Mouse (Mus musculus) CH12.LX (cell line): ENCODE measurements at regions not wholly inside any gene's neighbourhood (a gene's known extent, or its start where the extent isn't known, plus 50 kb on each side); places are given as distances from the start of the nearest gene placed in this dataset.

ENCODE experiments used
- DNase-seq: peaks from one replicate; pipeline ENCODE4 v3.0.0-alpha.2; 2013; ENCODE audit errors: extremely low read depth
- H3K27ac ChIP-seq: 2 replicates; pipeline ENCODE4 v1.5.1; 2012; ENCODE audit warnings: low read depth, mild to moderate bottlenecking, control low read depth, moderate library complexity; ENCODE audit not compliant: insufficient read depth
- H3K27me3 ChIP-seq: replicated peaks from 2 replicates; pipeline ENCODE3; 2012; ENCODE audit warnings: inconsistent platforms
- H3K36me3 ChIP-seq, 2 experiments: replicated peaks in 1 of 2; 2 replicates each; pipeline versions ENCODE3 to v1.6.1; 2012; ENCODE audit warnings: inconsistent platforms in 1 of 2, low read length in 1 of 2, mild to moderate bottlenecking in 1 of 2, mixed read lengths in 1 of 2, moderate library complexity in 1 of 2; ENCODE audit not compliant: control insufficient read depth in 1 of 2, insufficient read depth in 1 of 2
- H3K4me1 ChIP-seq, 2 experiments: 2 replicates each; pipeline ENCODE4 v1.6.1; 2012; ENCODE audit warnings: inconsistent platforms in 1 of 2, moderate library complexity in 1 of 2; ENCODE audit not compliant: insufficient read depth in 2 of 2, control insufficient read depth in 1 of 2
- H3K4me2 ChIP-seq: 2 replicates; pipeline ENCODE4 v1.6.1; 2012; ENCODE audit warnings: low read depth, mild to moderate bottlenecking, control low read depth; ENCODE audit not compliant: poor library complexity, insufficient read depth, severe bottlenecking
- H3K4me3 ChIP-seq, 3 experiments: fragments of 150-350 bp in 1 of 3; sonication (generic) in 1 of 3; replicated peaks in 1 of 3; 2 replicates each; pipeline versions ENCODE3 to v1.5.1; 2011 to 2012; ENCODE audit warnings: low read depth in 2 of 3, low read length in 2 of 3, mild to moderate bottlenecking in 2 of 3, moderate library complexity in 2 of 3, control low read depth in 1 of 3, improper control_type of control experiment in 1 of 3, inconsistent platforms in 1 of 3, mixed read lengths in 1 of 3; ENCODE audit not compliant: poor library complexity in 1 of 3
- H3K79me2 ChIP-seq: replicated peaks from 2 replicates; pipeline ENCODE4 v1.6.1; 2012; ENCODE audit warnings: mild to moderate bottlenecking, moderate library complexity; ENCODE audit not compliant: control insufficient read depth, poor library complexity, insufficient read depth, severe bottlenecking; ENCODE audit errors: extremely low read depth
- H3K9ac ChIP-seq: 2 replicates; pipeline ENCODE4 v1.6.1; 2012; ENCODE audit warnings: low read depth, mild to moderate bottlenecking, control low read depth, moderate library complexity; ENCODE audit not compliant: insufficient read depth
- H3K9me3 ChIP-seq: replicated peaks from 2 replicates; pipeline ENCODE3; 2012; ENCODE audit warnings: low read length, inconsistent platforms, mixed read lengths
- BHLHE40 ChIP-seq: IDR thresholded peaks from 2 replicates; pipeline ENCODE4 v1.6.1; 2011; ENCODE audit warnings: mild to moderate bottlenecking, low read depth, low read length, improper control_type of control experiment
- CHD2 ChIP-seq: IDR thresholded peaks from 2 replicates; pipeline ENCODE4 v1.6.1; 2011; ENCODE audit warnings: low read length, improper control_type of control experiment
- CTCF ChIP-seq, 2 experiments: IDR thresholded peaks in 1 of 2; conservative IDR thresholded peaks in 1 of 2; 2 replicates each; pipeline ENCODE4 v1.5.1; 2011 to 2012; ENCODE audit warnings: low read depth in 2 of 2, low read length in 2 of 2, improper control_type of control experiment in 1 of 2, inconsistent platforms in 1 of 2, mild to moderate bottlenecking in 1 of 2, moderate library complexity in 1 of 2
- E2F4 ChIP-seq: IDR thresholded peaks from 2 replicates; pipeline ENCODE4 v1.6.1; 2011; ENCODE audit warnings: low read depth, low read length, improper control_type of control experiment; ENCODE audit not compliant: insufficient replicate concordance
- ELF1 ChIP-seq: IDR thresholded peaks from 2 replicates; pipeline ENCODE4 v1.6.1; 2014; ENCODE audit warnings: low read depth, mild to moderate bottlenecking, inconsistent platforms, low read length, improper control_type of control experiment
- EP300 ChIP-seq: IDR thresholded peaks from 2 replicates; pipeline ENCODE4 v1.6.1; 2011; ENCODE audit warnings: low read length, improper control_type of control experiment
- ETS1 ChIP-seq: conservative IDR thresholded peaks from 2 replicates; pipeline ENCODE4 v1.6.1; 2012; ENCODE audit warnings: low read depth, mild to moderate bottlenecking, inconsistent platforms, low read length, improper control_type of control experiment, moderate library complexity
- GABPA ChIP-seq: IDR thresholded peaks from 2 replicates; pipeline ENCODE4 v1.6.1; 2012; ENCODE audit warnings: low read depth, low read length, improper control_type of control experiment, inconsistent platforms; ENCODE audit not compliant: insufficient replicate concordance
- HCFC1 ChIP-seq: IDR thresholded peaks from 2 replicates; pipeline ENCODE4 v1.6.1; 2012; ENCODE audit warnings: low read depth, mild to moderate bottlenecking, inconsistent platforms, low read length, improper control_type of control experiment
- IRF4 ChIP-seq: IDR thresholded peaks from 2 replicates; pipeline ENCODE4 v1.6.1; 2014; ENCODE audit warnings: low read depth, mild to moderate bottlenecking, inconsistent platforms, low read length, improper control_type of control experiment
- JUND ChIP-seq: conservative IDR thresholded peaks from 2 replicates; pipeline ENCODE4 v1.6.1; 2011; ENCODE audit warnings: low read depth, low read length, improper control_type of control experiment
- KAT2A ChIP-seq: IDR thresholded peaks from 2 replicates; pipeline ENCODE4 v1.6.1; 2012; ENCODE audit warnings: low read length, improper control_type of control experiment, inconsistent platforms; ENCODE audit not compliant: insufficient replicate concordance
- MAFK ChIP-seq: IDR thresholded peaks from 2 replicates; pipeline ENCODE4 v1.6.1; 2011; ENCODE audit warnings: low read length, improper control_type of control experiment; ENCODE audit not compliant: insufficient replicate concordance
- MEF2A ChIP-seq: IDR thresholded peaks from 2 replicates; pipeline ENCODE4 v1.6.1; 2014; ENCODE audit warnings: low read depth, mild to moderate bottlenecking, inconsistent platforms, low read length, improper control_type of control experiment, borderline replicate concordance
- MXI1 ChIP-seq: IDR thresholded peaks from 2 replicates; pipeline ENCODE4 v1.6.1; 2011; ENCODE audit warnings: mild to moderate bottlenecking, low read depth, low read length, improper control_type of control experiment
- NELFE ChIP-seq: IDR thresholded peaks from 2 replicates; pipeline ENCODE4 v1.6.1; 2011; ENCODE audit warnings: low read depth, low read length, improper control_type of control experiment
- NRF1 ChIP-seq: IDR thresholded peaks from 2 replicates; pipeline ENCODE4 v1.6.1; 2014; ENCODE audit warnings: low read depth, mild to moderate bottlenecking, inconsistent platforms, low read length, improper control_type of control experiment, moderate library complexity
- PAX5 ChIP-seq: IDR thresholded peaks from 2 replicates; pipeline ENCODE4 v1.6.1; 2012; ENCODE audit warnings: low read length, inconsistent platforms, mixed read lengths
- POLR2AphosphoS2 ChIP-seq: IDR thresholded peaks from 2 replicates; pipeline ENCODE4 v1.6.1; 2011; ENCODE audit warnings: low read depth, low read length, improper control_type of control experiment
- RCOR1 ChIP-seq: conservative IDR thresholded peaks from 2 replicates; pipeline ENCODE4 v1.6.1; 2012; ENCODE audit warnings: low read depth, mild to moderate bottlenecking, inconsistent platforms, low read length, improper control_type of control experiment
- SIN3A ChIP-seq: IDR thresholded peaks from 2 replicates; pipeline ENCODE4 v1.6.1; 2012; ENCODE audit warnings: low read length, improper control_type of control experiment, inconsistent platforms
- TBP ChIP-seq: conservative IDR thresholded peaks from 2 replicates; pipeline ENCODE4 v1.6.1; 2011; ENCODE audit warnings: low read depth, low read length, improper control_type of control experiment
- USF1 ChIP-seq: IDR thresholded peaks from 2 replicates; pipeline ENCODE4 v1.6.1; 2014; ENCODE audit warnings: low read depth, mild to moderate bottlenecking, inconsistent platforms, low read length, improper control_type of control experiment
- USF2 ChIP-seq: conservative IDR thresholded peaks from 2 replicates; pipeline ENCODE4 v1.6.1; 2011; ENCODE audit warnings: low read depth, low read length, improper control_type of control experiment
- ZC3H11A ChIP-seq: IDR thresholded peaks from 2 replicates; pipeline ENCODE4 v1.6.1; 2012; ENCODE audit warnings: low read depth, mild to moderate bottlenecking, inconsistent platforms, low read length, improper control_type of control experiment
- ZMIZ1 ChIP-seq: IDR thresholded peaks from 2 replicates; pipeline ENCODE4 v1.6.1; 2012; ENCODE audit warnings: low read depth, mild to moderate bottlenecking, inconsistent platforms, low read length, improper control_type of control experiment
- ZNF384 ChIP-seq: IDR thresholded peaks from 2 replicates; pipeline ENCODE4 v1.6.1; 2012; ENCODE audit warnings: low read depth, low read length, improper control_type of control experiment, inconsistent platforms
- dilution Hi-C: fragments of 300-500 bp; cut with MboI; formaldehyde crosslinking; loops from 2 replicates; pipeline ENCODE4 v1.14.3; 2020; ENCODE audit warnings: low sequenced_read_pairs; ENCODE audit not compliant: extremely low pct_unique_long_range_greater_than_20kb, extremely low pct_ligation_motif_present
- in situ Hi-C: fragments of 300-500 bp; cut with MboI; formaldehyde crosslinking; loops from 3 replicates; pipeline ENCODE4 v1.14.3; 2019; ENCODE audit warnings: low sequenced_read_pairs, low pct_ligation_motif_present, low pct_unique_long_range_greater_than_20kb, mixed read lengths

DNA sequence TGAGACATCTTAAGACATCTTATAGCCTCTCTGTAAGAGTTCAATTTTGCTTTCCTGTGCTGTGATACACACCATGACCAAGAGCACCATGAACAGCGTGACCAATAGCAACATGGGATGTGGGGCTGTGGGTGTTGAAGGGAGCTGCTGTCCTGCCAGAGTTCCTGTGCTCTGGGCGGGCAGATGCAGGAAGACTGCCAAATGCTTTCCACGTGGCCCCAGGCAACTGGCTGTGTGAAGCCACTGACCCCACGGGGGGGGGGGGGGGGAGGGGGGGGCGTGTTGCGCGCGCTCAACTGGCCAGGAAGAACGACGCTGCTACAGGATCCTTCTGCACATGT is 104.5 kb upstream of the Ipo5 start:
- TF ChIP-seq SIN3A: no peak
- no peak for TF ChIP-seq MAFK
- TF ChIP-seq GABPA: no peak
- dilution Hi-C loops: no loop called here
- no peak overlapping the region for H3K27ac ChIP-seq
- H3K4me3 ChIP-seq: no peak overlapping the region
- no peaks in the 10 kb centered on the region for H3K79me2 ChIP-seq
- H3K4me1 ChIP-seq: peaks cover 0 to 11% of the 10 kb centered on the region in 2 experiments; a peak in 2 of 4 replicates
- no peaks in the 10 kb centered on the region for H3K36me3 ChIP-seq
- H3K9me3 ChIP-seq: peaks cover 5% of the 10 kb centered on the region
- H3K9ac ChIP-seq: no peak overlapping the region
- no peak for DNase-seq
- in situ Hi-C loops: no loop called here
- no peaks in the 10 kb centered on the region for H3K27me3 ChIP-seq
- H3K4me2 ChIP-seq: no peak overlapping the region

DNA sequence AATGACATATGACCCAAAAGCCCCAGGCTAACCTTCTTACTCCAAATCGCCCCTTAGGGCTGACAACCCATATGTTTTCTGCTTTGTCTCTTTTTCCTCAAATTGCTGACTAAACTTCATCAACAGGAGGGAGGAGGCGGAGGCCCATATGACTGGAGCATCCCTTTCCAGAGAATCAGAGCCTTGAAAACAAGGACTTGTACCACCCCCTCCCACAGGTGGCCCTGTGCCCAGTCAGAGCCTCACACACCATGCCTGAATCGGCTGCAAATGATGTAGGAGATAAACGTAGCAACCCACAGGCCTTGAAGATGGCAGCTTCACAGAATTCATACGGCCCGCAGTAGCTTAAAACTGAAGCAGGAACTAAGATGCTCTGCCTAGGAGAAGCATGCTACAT is 101.7 kb upstream of the Ipo5 start:
- TF ChIP-seq EP300 (no peak), GABPA (no peak), USF2 (no peak), CTCF (conservative IDR thresholded peaks at IDR 0.05 in 1 of 2, IDR thresholded peaks at IDR 0.05 in 1 of 2; ENCODE audit: low read depth in 2 of 2, low read length in 2 of 2) (no peak), MEF2A (no peak), NRF1 (no peak), IRF4 (no peak), PAX5 (no peak), ZC3H11A (no peak), JUND (no peak), ETS1 (no peak), BHLHE40 (no peak)
- H3K4me1 ChIP-seq: peaks cover 0 to 9% of the 10 kb centered on the region in 2 experiments; a peak in 2 of 4 replicates
- DNase-seq: no peak
- no peaks in the 10 kb centered on the region for H3K79me2 ChIP-seq
- no peak overlapping the region for H3K4me3 ChIP-seq
- H3K27ac ChIP-seq: no peak overlapping the region
- no peak overlapping the region for H3K9ac ChIP-seq
- H3K9me3 ChIP-seq: peaks cover 8% of the 10 kb centered on the region
- H3K27me3 ChIP-seq: no peaks in the 10 kb centered on the region
- in situ Hi-C loops (no loop called here), dilution Hi-C loops (no loop called here)
- no peak overlapping the region for H3K4me2 ChIP-seq
- H3K36me3 ChIP-seq: no peaks in the 10 kb centered on the region

DNA sequence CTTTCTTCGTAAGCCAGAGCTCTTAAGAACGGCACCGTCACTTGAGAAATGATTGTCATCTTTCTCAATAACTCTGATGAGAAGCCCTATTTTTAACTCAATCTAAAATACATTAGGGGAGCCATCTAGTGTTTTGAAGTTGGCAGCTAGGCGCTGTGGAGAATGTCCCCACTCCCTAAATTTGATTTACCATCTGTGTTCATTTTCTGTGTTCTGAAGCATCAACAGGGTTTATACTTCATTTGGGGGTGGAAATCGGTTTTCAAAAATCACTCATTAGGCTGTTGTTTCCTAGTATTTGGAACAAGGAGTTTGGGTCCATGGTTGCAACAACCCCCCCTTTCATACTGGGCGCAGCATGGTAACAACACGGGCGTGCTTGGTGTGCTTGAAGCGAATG is 97.1 kb upstream of the Ipo5 start:
- H3K79me2 ChIP-seq: no peaks in the 10 kb centered on the region
- no peak overlapping the region for H3K27ac ChIP-seq
- DNase-seq: no peak
- in situ Hi-C loops (no loop called here), dilution Hi-C loops (no loop called here)
- no peak overlapping the region for H3K4me3 ChIP-seq
- H3K9me3 ChIP-seq: peaks cover 3% of the 10 kb centered on the region
- H3K9ac ChIP-seq: no peak overlapping the region
- H3K4me1 ChIP-seq: peaks cover 3 to 5% of the 10 kb centered on the region in 2 experiments; a peak in 3 of 4 replicates
- H3K36me3 ChIP-seq: no peaks in the 10 kb centered on the region
- H3K27me3 ChIP-seq: no peaks in the 10 kb centered on the region
- no peak overlapping the region for H3K4me2 ChIP-seq
- TF ChIP-seq POLR2AphosphoS2 (no peak), USF1 (no peak), E2F4 (no peak), KAT2A (no peak), ZNF384 (no peak), IRF4 (no peak), MAFK (no peak), TBP (no peak), RCOR1 (no peak), EP300 (no peak), HCFC1 (no peak), ZMIZ1 (no peak), NELFE (no peak), SIN3A (no peak), ELF1 (no peak), JUND (no peak), MXI1 (no peak), ETS1 (no peak), CHD2 (no peak)
